Mouse (Mus musculus) forelimb bud, embryonic 11.5 days (tissue): ENCODE data around the gene Naip5.
A peak's percentile ranks its signal among the peaks of the same experiment; 100 is the strongest.
"Not testable (repeated sequence)": the region's sequence is repeated elsewhere in the genome, so short reads cannot be mapped to it uniquely, and the experiment has no call there.

Experiments used
- DNase-seq: peaks from one replicate; pipeline ENCODE4 v3.0.0-alpha.2; 2012; ENCODE audit warnings: low read depth, low spot score

Naip5 gene

GRCm38 (mm10) chr13:100246223-100246622, at the start of gene Naip5:
Gene Naip5 (minus strand): TSS chr13:100246323.
- not testable (repeated sequence) for DNase-seq

DNA sequence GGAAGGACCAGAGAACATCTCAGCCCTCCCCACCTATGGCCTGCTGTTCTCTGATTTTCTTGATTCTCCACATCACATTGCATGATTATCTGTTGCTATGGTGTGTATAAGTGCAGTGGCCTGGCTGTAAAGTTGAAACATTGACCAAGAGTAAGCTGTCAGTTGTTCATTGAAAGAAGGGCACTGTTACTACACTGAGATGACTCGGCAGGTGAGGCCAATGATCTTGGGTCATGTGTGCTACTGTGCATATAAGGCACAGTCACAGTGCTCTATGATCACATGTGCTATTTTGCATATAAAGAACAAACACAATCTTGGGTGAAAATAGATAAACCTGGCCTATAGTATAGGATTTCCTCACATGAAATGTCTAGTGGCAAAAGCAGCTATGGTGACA, 38.5 kb upstream of the Naip5 start:
- no peak for DNase-seq

GRCm38 (mm10) chr13:100271474-100272132, 25.5 kb upstream of the Naip5 start:
- not testable (repeated sequence) for DNase-seq

GRCm38 (mm10) chr13:100256996-100257395, 10.9 kb upstream of the Naip5 start:
- DNase-seq, result not testable (repeated sequence)

GRCm38 (mm10) chr13:100255925-100256324, 9.8 kb upstream of the Naip5 start:
- DNase-seq, result not testable (repeated sequence)

DNA sequence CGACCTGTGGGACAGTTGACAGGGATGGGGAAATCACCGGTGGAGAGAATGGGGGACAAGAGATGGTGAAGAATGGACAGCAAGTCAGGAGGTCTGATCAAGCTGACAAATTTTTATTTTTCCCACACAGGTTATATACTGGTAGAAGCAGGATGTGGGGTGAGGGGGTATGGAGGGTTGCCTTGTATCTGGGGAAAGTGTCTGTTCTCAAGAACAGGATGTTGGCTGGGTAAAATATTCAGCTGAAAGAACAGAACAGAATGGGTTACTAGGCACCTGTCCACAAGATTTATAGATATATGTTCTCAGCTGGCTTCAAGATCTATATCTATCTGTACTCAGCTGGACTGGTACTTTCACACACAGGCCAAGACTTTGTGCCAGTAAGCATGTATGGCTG, 5.8 kb upstream of the Naip5 start:
- not testable (repeated sequence) for DNase-seq

DNA sequence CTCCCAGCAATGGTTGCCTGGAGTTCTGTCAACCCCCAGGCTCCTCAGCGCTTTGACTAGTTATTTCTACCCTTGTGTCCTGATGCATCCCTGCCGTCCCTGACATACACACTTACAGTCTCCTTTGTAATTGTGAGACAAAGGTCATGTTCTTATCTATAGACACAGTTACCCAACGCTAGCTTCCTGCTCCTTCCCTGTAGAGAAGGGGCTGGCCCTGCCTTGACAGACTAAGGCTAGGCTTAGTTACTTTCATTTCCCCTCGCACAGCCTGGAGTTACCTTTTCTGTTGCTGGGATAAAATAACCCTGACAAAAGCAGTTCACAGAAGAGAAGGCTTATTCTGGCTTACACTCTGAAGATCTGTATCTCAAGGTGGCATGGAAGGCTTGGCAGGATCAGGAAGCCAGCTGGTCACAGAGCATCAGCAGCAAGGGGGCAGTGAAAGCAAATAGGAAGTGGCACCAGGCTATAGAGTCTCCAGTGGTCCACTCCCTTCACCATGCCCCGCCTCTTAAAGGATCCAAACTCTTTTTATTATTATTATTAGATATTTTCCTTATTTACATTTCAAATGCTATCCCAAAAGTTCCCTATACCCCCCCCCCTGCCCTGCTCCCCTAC, 885 bp upstream of the Naip5 start:
- not testable (repeated sequence) for DNase-seq

GRCm38 (mm10) chr13:100243702-100244101, 2.4 kb downstream of the Naip5 start:
- DNase-seq, result no peak

DNA sequence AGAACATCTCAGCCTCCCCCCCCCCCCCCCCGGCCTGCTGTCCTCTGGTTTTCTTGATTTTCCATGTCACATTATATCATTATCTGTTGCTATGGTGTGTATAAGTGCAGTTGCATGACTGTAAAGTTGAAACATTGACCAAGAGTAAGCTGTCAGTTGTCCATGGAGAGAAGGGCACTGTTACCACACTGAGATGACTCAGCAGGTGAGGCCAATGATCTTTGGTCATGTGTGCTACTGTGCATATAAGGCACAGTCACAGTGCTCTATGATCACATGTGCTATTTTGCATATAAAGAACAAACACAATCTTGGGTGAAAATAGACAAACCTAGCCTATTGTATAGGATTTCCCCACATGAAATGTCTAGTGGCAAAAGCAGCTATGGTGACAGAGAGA, 32.4 kb downstream of the Naip5 start:
- not testable (repeated sequence) for DNase-seq

DNA sequence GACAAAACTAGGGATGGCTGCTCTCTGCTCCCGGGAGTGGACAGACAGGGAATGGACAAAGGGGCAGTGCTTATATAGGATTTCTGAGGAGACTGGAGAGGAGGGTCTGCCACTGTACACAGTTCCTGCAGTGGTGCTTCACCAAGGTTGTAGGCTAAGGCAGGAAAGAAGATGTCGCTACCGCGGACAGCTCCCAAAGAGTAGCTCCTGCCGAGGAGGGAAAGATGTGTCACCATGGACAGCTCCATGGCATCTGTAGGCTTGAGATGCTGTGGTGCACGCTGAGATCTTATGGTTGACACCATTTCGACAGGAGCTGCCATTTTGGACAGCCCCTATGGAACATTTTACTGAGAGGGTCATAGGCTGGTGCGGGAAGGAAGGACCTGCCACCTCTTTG, 35.6 kb downstream of the Naip5 start:
- peak; percentile 64 for DNase-seq

DNA sequence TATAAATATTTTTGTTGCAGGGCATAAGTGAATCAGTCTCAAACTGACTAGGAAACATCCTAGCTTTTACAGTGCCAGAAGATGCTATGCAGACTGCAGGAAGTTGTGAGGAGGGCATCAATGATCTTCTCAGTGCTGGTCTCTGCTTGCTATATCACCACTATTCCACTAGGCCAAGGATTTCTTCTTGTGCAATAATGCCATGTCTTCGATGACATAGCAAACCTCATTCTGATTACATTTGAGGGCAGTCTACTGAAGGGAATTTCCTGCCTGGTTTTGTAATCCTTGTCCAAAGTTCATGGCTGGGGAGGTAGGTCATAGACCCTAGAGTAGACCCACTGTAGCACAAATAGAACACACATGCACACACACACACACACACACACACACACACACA, 42.8 kb downstream of the Naip5 start:
- no peak for DNase-seq

- DNase-seq, result not testable (repeated sequence)
These were observed 44.3 kb downstream of the Naip5 start, which contains the start of gene Naip2 for GRCm38 (mm10) chr13:100201659-100202333. Gene Naip2 (minus strand): TSS chr13:100202092.

GRCm38 (mm10) chr13:100200778-100201177, 45.3 kb downstream of the Naip5 start:
- DNase-seq, result no peak

DNA sequence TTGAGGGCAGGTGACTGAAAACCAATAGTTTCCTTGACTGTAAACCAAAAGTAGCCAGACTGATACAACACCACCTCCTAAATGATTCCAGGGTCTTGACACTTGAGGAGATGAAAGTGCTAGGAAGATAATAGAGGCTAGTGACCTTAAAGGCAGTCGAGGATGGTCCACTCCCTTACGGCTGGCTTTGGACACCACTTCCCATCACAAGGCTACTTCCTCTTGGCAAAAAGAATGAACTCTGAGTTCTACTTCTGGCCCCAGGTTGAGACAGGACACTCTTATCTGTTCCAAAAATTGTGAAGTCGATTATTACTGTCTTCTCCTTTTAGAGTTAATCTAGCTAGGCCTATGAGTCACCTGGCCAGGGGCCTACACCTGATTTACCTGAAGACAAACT, 50.7 kb downstream of the Naip5 start:
- DNase-seq, result no peak

GRCm38 (mm10) chr13:100183111-100183510, 63.0 kb downstream of the Naip5 start:
- not testable (repeated sequence) for DNase-seq

GRCm38 (mm10) chr13:100174360-100174759, 71.8 kb downstream of the Naip5 start:
- DNase-seq, result not testable (repeated sequence)

DNA sequence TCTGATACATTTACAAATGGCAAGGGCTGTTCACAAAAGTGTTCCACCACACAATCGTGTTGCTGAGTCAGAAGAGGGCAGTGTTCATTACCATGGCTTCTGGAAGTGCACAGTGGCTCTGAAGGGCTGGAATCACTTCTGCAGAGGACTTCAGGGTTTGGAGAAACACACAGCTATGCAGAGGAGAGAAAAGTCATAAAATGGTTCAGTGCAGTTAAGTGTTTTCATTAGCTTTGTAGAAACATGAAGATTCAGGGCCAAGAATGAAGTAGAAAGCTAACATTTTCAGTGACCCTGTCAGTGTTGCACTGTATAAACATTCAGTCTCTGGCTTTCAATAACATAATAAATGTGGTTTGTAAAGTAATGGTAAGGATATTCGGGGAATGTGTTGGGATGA, 79.7 kb downstream of the Naip5 start:
- DNase-seq, result not testable (repeated sequence)

DNA sequence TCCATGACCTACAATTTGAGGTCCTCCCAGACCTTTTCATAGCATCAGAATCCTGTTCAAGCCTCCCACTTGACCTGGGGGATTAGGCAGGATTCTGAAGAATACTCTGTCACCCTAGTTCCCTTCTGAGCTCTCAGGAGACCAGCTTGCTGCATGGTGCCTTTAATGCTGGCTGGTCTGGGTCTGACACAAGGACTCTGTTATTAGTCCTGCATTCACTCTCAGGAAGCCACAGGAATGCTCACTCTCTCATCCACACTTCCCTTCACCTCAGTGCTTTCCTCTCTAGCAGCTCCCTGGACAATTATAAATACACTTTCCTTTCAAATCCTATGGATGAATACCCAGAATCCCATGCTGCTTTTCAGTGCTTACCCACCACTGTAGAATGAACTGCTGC, 83.7 kb downstream of the Naip5 start:
- not testable (repeated sequence) for DNase-seq
